24 mouse cellular contexts compared by ENCODE assay signal in the genomic region with DNA sequence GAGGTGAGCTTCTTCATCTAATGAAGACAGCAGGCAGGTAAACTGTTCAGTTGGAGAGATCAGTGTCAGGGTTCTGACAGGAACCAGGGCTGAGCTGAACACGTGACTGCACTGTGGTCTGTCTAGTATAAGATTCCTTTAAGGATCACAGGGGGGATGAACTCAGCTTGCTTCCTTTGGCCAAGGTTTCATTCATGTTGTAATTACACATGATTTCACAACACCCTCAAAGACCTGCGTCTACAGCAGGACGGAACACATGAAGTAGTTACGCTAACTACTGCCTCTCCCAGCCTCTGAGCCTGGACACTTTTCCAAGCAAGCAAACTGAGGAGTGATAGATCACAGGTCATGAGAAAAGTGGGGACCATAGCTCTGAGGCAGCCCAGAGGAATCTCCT. TPM values are rescaled to one million over a fixed set of nuclear protein-coding genes. Genes with fewer than 3 reads are reported as not detected.
DNase-seq lines count a peak whose midpoint lies in the region; ATAC-seq and TF ChIP-seq lines count a peak whose summit lies in the region.
"Had no signal": no experiment of that assay in that cellular context is flagged by ENCODE, and none has a peak within 500 bp of the region (broad histone marks: within the 10 kb centered on the region; RNA-seq: fewer than 3 reads in every experiment).

No protein-coding gene starts in this region.

- no peak overlapping the region for H3K4me3 ChIP-seq in liver, adult 2 months (ENCODE audit: insufficient read depth, low read depth, low read length)
- no peak overlapping the region for H3K4me3 ChIP-seq in liver, embryonic 11.5 days (ENCODE audit: low read depth, low read length)
- H3K4me3 ChIP-seq in lung, adult 2 months (replicated peaks; ENCODE audit: extremely low read depth, low read depth, low read length), result no peak overlapping the region
- H3K4me3 ChIP-seq: embryonic facial prominence, embryonic 13.5 days; forebrain, embryonic 13.5 days; heart, adult 2 months; heart, embryonic 12.5 days; hindbrain, embryonic 12.5 days had no signal

- peaks cover 36% of the 10 kb centered on the region for H3K79me2 ChIP-seq in liver, adult 2 months (ENCODE audit: control insufficient read depth, insufficient read depth, low read length)

- peak; percentile 30 for DNase-seq in adrenal gland, postnatal 14 days
- DNase-seq in adrenal gland, postnatal 10 days, result no peak
- DNase-seq in liver, adult 2 months (ENCODE audit: extremely low read depth, low read depth, low spot score), result peak; percentile 76
- DNase-seq in liver, embryonic 11.5 days (ENCODE audit: low spot score), result no peak
- DNase-seq in lung, postnatal 36 days, result peak; percentile 73
- no peak for DNase-seq in lung, adult 2 months
- no peak for DNase-seq in layer of hippocampus, adult 11-12 months (ENCODE audit: low spot score)
- DNase-seq: adrenal gland, postnatal 25 days; B cell, adult 2 months; cerebellum, adult 18-20 months; cerebellum, adult 9-11 months; cerebellum, postnatal 36 days; forebrain, postnatal 0 days; gastrocnemius, postnatal 36 days; heart, adult 2 months; heart, postnatal 4 days had no signal

- H3K36me3 ChIP-seq in liver, adult 2 months (ENCODE audit: control insufficient read depth, insufficient read depth, low read length), result peaks cover 23% of the 10 kb centered on the region
- H3K36me3 ChIP-seq in liver, embryonic 11.5 days (ENCODE audit: control insufficient read depth, insufficient read depth, low read length), result no peaks in the 10 kb centered on the region
- H3K36me3 ChIP-seq: embryonic facial prominence, embryonic 13.5 days; G1E; heart, embryonic 12.5 days; hindbrain, embryonic 12.5 days had no signal

- no peak for TF ChIP-seq POLR2A in liver, adult 2 months (IDR thresholded peaks at IDR 0.05; ENCODE audit: extremely low read depth, insufficient read depth, low read length)
- TF ChIP-seq POLR2A in lung, adult 2 months (IDR thresholded peaks at IDR 0.05; ENCODE audit: borderline replicate concordance, extremely low read depth, low read depth, low read length), result no peak

- no peak overlapping the region for H3K4me2 ChIP-seq in liver, embryonic 11.5 days
- H3K4me2 ChIP-seq: embryonic facial prominence, embryonic 13.5 days; forebrain, embryonic 13.5 days; heart, embryonic 12.5 days; hindbrain, embryonic 12.5 days had no signal

- TF ChIP-seq CTCF in liver, adult 2 months (IDR thresholded peaks at IDR 0.05; ENCODE audit: low read depth, low read length), result no peak
- TF ChIP-seq CTCF in lung, adult 2 months (IDR thresholded peaks at IDR 0.05; ENCODE audit: insufficient read depth, low read length), result no peak

- WGBS in liver, adult 2 months, result 23% methylated on average over 4 of the region's 4 CpGs
- 80% methylated on average over 4 of the region's 4 CpGs for whole genome bisulfite sequencing in liver, embryonic 11.5 days
- 57% methylated on average over 4 of the region's 4 CpGs for WGBS in lung, adult 2 months

- no peaks in the 10 kb centered on the region for H3K27me3 ChIP-seq in liver, adult 2 months (ENCODE audit: control insufficient read depth, insufficient read depth, low read length)
- no peaks in the 10 kb centered on the region for H3K27me3 ChIP-seq in liver, embryonic 11.5 days (replicated peaks; ENCODE audit: control insufficient read depth, insufficient read depth, low read length)
- H3K27me3 ChIP-seq: embryonic facial prominence, embryonic 13.5 days; forebrain, embryonic 13.5 days; heart, embryonic 12.5 days; hindbrain, embryonic 12.5 days had no signal

- no peak for ATAC-seq in liver, embryonic 11.5 days (replicated peaks; ENCODE audit: low FRiP score)
- ATAC-seq: CD4-positive, CD25-positive, alpha-beta regulatory T cell, adult 4 months; forebrain, embryonic 13.5 days; forebrain, postnatal 0 days; hindbrain, embryonic 16.5 days; inflammation-experienced regulatory T-cells, adult 6 months had no signal

- peaks cover 50% of the 10 kb centered on the region for H3K4me1 ChIP-seq in liver, adult 2 months (ENCODE audit: control insufficient read depth, insufficient read depth, low read length)
- H3K4me1 ChIP-seq in liver, embryonic 11.5 days (replicated peaks; ENCODE audit: control insufficient read depth, insufficient read depth, low read length), result peaks cover 2% of the 10 kb centered on the region; the same call in 1 of the 2 replicates
- no peaks in the 10 kb centered on the region for H3K4me1 ChIP-seq in lung, adult 2 months (ENCODE audit: control insufficient read depth, insufficient read depth, low read length)

- peak overlapping the region; percentile 14 for H3K27ac ChIP-seq in liver, adult 2 months (replicated peaks; ENCODE audit: insufficient read depth, low read depth, low read length)
- H3K27ac ChIP-seq in liver, embryonic 11.5 days (ENCODE audit: low read depth, low read length), result no peak overlapping the region
- H3K27ac ChIP-seq: embryonic facial prominence, embryonic 13.5 days; forebrain, embryonic 13.5 days; heart, adult 2 months; hindbrain, embryonic 12.5 days had no signal

- no peak overlapping the region for H3K9ac ChIP-seq in liver, adult 2 months (ENCODE audit: low read depth, low read length)
- no peak overlapping the region for H3K9ac ChIP-seq in liver, embryonic 11.5 days (ENCODE audit: low read depth, low read length)
- H3K9ac ChIP-seq: embryonic facial prominence, embryonic 13.5 days; forebrain, embryonic 13.5 days; forebrain, postnatal 0 days; heart, embryonic 12.5 days; hindbrain, embryonic 12.5 days had no signal

- no peaks in the 10 kb centered on the region for H3K9me3 ChIP-seq in liver, embryonic 11.5 days (ENCODE audit: control insufficient read depth, low read length)
- H3K9me3 ChIP-seq: embryonic facial prominence, embryonic 13.5 days; forebrain, embryonic 13.5 days; G1E; heart, embryonic 12.5 days; hindbrain, embryonic 12.5 days had no signal

RNA-seq across cellular contexts. Expression of gene Gpam, which starts 11.5 kb away (rescaled TPM):
- total RNA-seq in adrenal gland, postnatal 14 days (2021), result 232 and 288 TPM in 2 replicates
- 100 to 1,000 TPM; 174 to 215 TPM for total RNA-seq in adrenal gland, postnatal 10 days (2021)
- total RNA-seq in liver, adult 2 months (2014; rRNA removed), result 261 and 274 TPM in 2 replicates
- polyA plus RNA-seq in liver, adult 2 months (2012; rRNA removed), result 90.2 and 102 TPM in 2 replicates
- polyA plus RNA-seq in liver, embryonic 11.5 days (2014; fragmentation: Nextera tagmentation; extraction: Ambion mirVana), result 36.3 and 42.2 TPM in 2 replicates
- 59.0 and 70.8 TPM in 2 replicates for polyA plus RNA-seq in lung, adult 2 months (2012; rRNA removed)

Comparison
In these comparisons a context has a peak if more than half of its experiments do, and no peak if none do; other contexts are left out.
1. DNase-seq: peak in adrenal gland, postnatal 14 days (single experiment), liver, adult 2 months (single experiment) and lung, postnatal 36 days (single experiment); none in adrenal gland, postnatal 10 days (single experiment), liver, embryonic 11.5 days (single experiment), lung, adult 2 months (single experiment) and layer of hippocampus, adult 11-12 months (single experiment).